Mouse (Mus musculus) limb, embryonic 12.5 days (tissue): ENCODE results near the gene Ezh1. TPM values are rescaled to one million over a fixed set of nuclear protein-coding genes. Genes with fewer than 3 reads are reported as not detected.

Experiments
- ATAC-seq: fragments of 200-750 bp; cut with Nextera tagmentation; 2 replicates; pipeline ENCODE4 v1.8.0; 2017; ENCODE audit warnings: low read depth, moderate TSS enrichment; ENCODE audit not compliant: insufficient number of reproducible peaks, insufficient read depth, low FRiP score, low TSS enrichment
- H3K27ac ChIP-seq: fragments of 300-500 bp; sonication (generic); 2 replicates; pipeline ENCODE4 v1.5.1; 2016; ENCODE audit warnings: mild to moderate bottlenecking, moderate library complexity
- H3K27me3 ChIP-seq: fragments of 300-500 bp; sonication (generic); 2 replicates; pipeline ENCODE4 v1.6.1; 2016; ENCODE audit warnings: mild to moderate bottlenecking, moderate library complexity
- H3K36me3 ChIP-seq: fragments of 300-500 bp; sonication (generic); 2 replicates; pipeline ENCODE4 v1.6.1; 2016; ENCODE audit warnings: mild to moderate bottlenecking, moderate library complexity
- H3K4me1 ChIP-seq: fragments of 300-500 bp; sonication (generic); replicated peaks from 2 replicates; pipeline ENCODE4 v1.6.1; 2016
- H3K4me2 ChIP-seq: fragments of 300-500 bp; sonication (generic); 2 replicates; pipeline ENCODE4 v1.6.1; 2016; ENCODE audit warnings: mild to moderate bottlenecking, moderate library complexity
- H3K4me3 ChIP-seq: fragments of 300-500 bp; sonication (generic); replicated peaks from 2 replicates; pipeline ENCODE4 v1.5.1; 2016; ENCODE audit warnings: mild to moderate bottlenecking
- H3K9ac ChIP-seq: fragments of 300-500 bp; sonication (generic); replicated peaks from 2 replicates; pipeline ENCODE4 v1.6.1; 2016; ENCODE audit warnings: mild to moderate bottlenecking, moderate library complexity
- H3K9me3 ChIP-seq: fragments of 300-500 bp; sonication (generic); 2 replicates; pipeline ENCODE4 v1.6.1; 2016; ENCODE audit warnings: mild to moderate bottlenecking, moderate library complexity
- WGBS: fragments of 180-500 bp; shearing (Covaris S2); methylation state at CpG from one replicate; pipeline ENCODE4 v1.1.7; 2016; 5-methylcytosine and 5-hydroxymethylcytosine counted together
- polyA plus RNA-seq: library from polyadenylated mRNA; unstranded; fragments of >200 nt; fragmentation: Nextera tagmentation; extraction: Ambion mirVana; gene quantifications from 2 replicates; pipeline ENCODE4 v1.2.1, GENCODE M21; 2016

Gene Ezh1
- 14.2 and 16.4 TPM in 2 replicates for polyA plus RNA-seq

DNA sequence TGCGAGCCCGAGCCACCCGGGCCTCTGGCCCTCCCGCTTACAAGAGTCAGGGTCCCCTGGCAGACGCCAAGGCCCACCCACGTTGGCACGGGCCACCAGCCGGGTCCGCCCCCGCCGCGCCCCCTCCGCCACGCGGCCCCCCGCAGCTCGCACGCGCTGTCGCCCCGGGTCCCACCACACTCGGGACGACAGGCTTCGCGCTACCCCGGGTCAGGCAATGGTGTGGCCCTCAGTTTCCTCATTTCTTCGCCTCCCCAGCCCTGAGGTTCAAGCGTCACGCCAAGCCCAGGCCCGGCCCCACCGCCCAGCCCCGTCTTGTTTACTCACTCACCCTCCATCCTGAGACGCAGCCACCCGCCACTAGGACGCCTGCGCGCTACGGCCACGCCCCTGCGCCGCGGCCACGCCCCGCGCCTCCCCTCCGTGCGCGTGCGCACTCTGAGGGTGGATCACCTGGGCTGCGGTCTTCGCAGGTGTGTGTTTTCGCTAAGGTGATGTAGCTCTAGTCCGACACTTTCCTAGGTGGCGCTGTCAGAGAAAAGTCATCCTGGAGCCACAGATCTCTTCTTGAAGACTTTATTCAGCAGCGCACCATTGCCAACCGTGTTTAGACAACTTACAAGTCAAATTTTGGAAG is at the start of gene Ezh1:
TSS of gene Ezh1 (minus strand) at position 399 of the 637 bp plus-strand sequence.
- Histone ChIP-seq H3K4me3 (peak within 1 kb of the TSS; percentile 93), H3K27ac (peak within 1 kb of the TSS; percentile 75), H3K9ac (peak within 1 kb of the TSS; percentile 80), H3K27me3 (no peaks in the 10 kb centered on the region), H3K4me2 (peak within 1 kb of the TSS; percentile 80), H3K4me1 (peaks cover 25% of the 10 kb centered on the region), H3K36me3 (no peaks in the 10 kb centered on the region), H3K9me3 (no peaks in the 10 kb centered on the region)
- ATAC-seq = peak; percentile 90
- 1% methylated on average over 56 of the region's 56 CpGs for WGBS

DNA sequence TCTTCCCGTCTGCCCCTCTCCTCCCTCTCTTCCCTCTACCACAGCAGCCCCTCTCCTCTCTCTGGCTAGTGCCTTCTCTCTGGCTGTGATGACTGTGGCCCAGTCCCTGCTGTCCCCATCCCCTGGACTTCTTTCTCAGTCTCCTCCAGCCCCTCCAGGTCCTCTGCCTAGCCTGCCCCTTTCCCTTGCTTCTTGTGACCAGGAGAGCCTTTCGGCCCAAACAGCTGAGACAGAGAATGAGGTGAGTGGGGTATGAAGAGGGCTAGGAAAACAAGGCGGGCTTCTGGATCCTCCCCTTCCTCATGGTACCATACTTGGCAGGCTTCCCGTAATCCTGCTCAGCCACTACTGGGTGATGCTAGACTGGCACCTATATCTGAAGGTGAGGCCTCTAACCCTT is 49.0 kb upstream of the Ezh1 start:
- H3K36me3 ChIP-seq = peaks cover 16% of the 10 kb centered on the region; the same call in 1 of the 2 replicates
- peaks cover 23% of the 10 kb centered on the region for H3K4me1 ChIP-seq
- H3K27me3 ChIP-seq = peaks cover 18% of the 10 kb centered on the region
- H3K4me2 ChIP-seq = no peak overlapping the region
- H3K4me3 ChIP-seq = no peak overlapping the region
- WGBS = 78% methylated on average over 4 of the region's 4 CpGs
- H3K9ac ChIP-seq = no peak overlapping the region
- no peaks in the 10 kb centered on the region for H3K9me3 ChIP-seq
- no peak for ATAC-seq
- no peak overlapping the region for H3K27ac ChIP-seq

DNA sequence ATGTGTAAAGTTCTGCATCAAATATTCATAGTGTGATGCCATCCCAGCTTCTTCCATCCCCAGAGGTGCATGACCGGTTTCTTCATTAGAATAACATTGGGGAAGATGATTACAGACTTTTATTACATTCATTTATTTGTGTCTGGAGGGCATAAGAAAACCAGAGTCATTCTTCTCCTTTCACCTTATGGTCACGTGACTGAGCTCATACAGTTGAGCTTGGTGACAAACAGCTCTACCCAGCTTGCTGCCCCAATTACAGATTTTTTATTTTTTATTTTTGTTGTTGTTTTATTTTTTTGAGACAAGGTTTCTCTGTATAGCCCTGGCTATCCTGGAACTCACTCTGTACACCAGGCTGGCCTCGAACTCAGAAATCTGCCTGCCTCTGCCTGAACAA is 46.2 kb upstream of the Ezh1 start:
- H3K4me3 ChIP-seq = no peak overlapping the region
- no peak for ATAC-seq

GRCm38 (mm10) chr11:101269577-101270116 is 43.4 kb upstream of the Ezh1 start:
- H3K27ac ChIP-seq = no peak overlapping the region
- H3K9ac ChIP-seq = no peak overlapping the region
- no peak overlapping the region for H3K4me2 ChIP-seq
- no peaks in the 10 kb centered on the region for H3K36me3 ChIP-seq
- peaks cover 8% of the 10 kb centered on the region for H3K4me1 ChIP-seq
- WGBS = 15% methylated on average over 10 of the region's 10 CpGs
- no peak for ATAC-seq
- no peak overlapping the region for H3K4me3 ChIP-seq
- H3K9me3 ChIP-seq = no peaks in the 10 kb centered on the region
- H3K27me3 ChIP-seq = peaks cover 49% of the 10 kb centered on the region

More for the DNA sequence above, 46.2 kb upstream of the Ezh1 start:
- Histone ChIP-seq H3K9ac (no peak overlapping the region), H3K9me3 (no peaks in the 10 kb centered on the region), H3K4me1 (peaks cover 10% of the 10 kb centered on the region), H3K36me3 (peaks cover 16% of the 10 kb centered on the region; the same call in 1 of the 2 replicates), H3K27me3 (peaks cover 38% of the 10 kb centered on the region), H3K4me2 (no peak overlapping the region), H3K27ac (no peak overlapping the region)
- WGBS = 85% methylated on average over 3 of the region's 3 CpGs

DNA sequence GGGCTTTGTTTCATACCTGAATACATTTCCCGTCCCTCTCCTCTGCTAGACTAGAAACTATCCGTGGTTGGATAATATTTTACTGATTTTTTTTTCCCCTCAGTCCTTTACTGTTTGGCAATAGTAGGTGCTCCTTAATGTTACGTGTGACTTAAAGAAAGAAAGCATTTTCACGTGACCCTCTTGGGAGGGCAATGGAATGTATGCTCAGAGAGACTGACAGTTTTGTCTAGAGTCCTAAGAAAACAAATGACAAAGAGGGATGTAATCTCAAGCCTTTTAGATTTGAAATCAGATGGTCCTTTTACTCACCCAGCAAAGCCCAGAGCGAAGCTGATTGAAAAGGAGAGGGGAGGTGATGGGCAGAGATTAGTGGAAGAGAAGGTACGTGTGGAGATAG is 39.6 kb upstream of the Ezh1 start:
- H3K9ac ChIP-seq = no peak overlapping the region
- H3K9me3 ChIP-seq = no peaks in the 10 kb centered on the region
- peak overlapping the region; percentile 61; the same call in 1 of the 2 replicates for H3K4me2 ChIP-seq
- H3K36me3 ChIP-seq = no peaks in the 10 kb centered on the region
- no peak overlapping the region for H3K4me3 ChIP-seq
- WGBS = 28% methylated on average over 6 of the region's 6 CpGs
- ATAC-seq = no peak
- H3K27me3 ChIP-seq = peaks cover 81% of the 10 kb centered on the region
- no peak overlapping the region for H3K27ac ChIP-seq
- peaks cover 28% of the 10 kb centered on the region for H3K4me1 ChIP-seq

GRCm38 (mm10) chr11:101264954-101265471 is 38.8 kb upstream of the Ezh1 start:
- 2% methylated on average over 31 of the region's 31 CpGs for WGBS
- Histone ChIP-seq H3K4me3 (peak overlapping the region; percentile 35), H3K9me3 (no peaks in the 10 kb centered on the region), H3K27me3 (peaks cover 81% of the 10 kb centered on the region), H3K9ac (peak overlapping the region; percentile 9; the same call in 1 of the 2 replicates), H3K4me2 (peak overlapping the region; percentile 61), H3K36me3 (no peaks in the 10 kb centered on the region), H3K27ac (no peak overlapping the region), H3K4me1 (peaks cover 34% of the 10 kb centered on the region)
- ATAC-seq = no peak

DNA sequence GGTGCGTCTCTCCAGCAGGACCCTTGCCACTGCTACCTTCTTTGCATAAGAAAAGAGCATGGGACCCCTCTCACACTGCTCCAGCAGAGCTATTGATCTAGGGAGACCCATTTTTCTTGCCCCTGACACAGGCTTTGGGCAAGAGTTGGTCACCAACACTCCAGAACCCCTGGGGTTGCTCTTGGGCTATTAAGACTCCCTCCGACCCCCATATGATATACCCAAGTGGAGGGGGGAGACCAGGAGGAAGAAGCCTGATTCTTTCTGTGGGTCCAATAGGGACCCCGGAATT is 37.7 kb upstream of the Ezh1 start:
- H3K9ac ChIP-seq = no peak overlapping the region
- H3K27ac ChIP-seq = no peak overlapping the region
- peaks cover 72% of the 10 kb centered on the region for H3K27me3 ChIP-seq
- H3K4me2 ChIP-seq = 0 out of 2 replicates have a peak overlapping the region, but pooled peaks have one; percentile 97
- no peak for ATAC-seq
- WGBS = 12% methylated on average over 3 of the region's 3 CpGs
- H3K36me3 ChIP-seq = no peaks in the 10 kb centered on the region
- H3K4me3 ChIP-seq = peak overlapping the region; percentile 59; the same call in 1 of the 2 replicates
- no peaks in the 10 kb centered on the region for H3K9me3 ChIP-seq
- peaks cover 45% of the 10 kb centered on the region for H3K4me1 ChIP-seq

- H3K4me2 ChIP-seq = peak overlapping the region; percentile 97
- H3K4me1 ChIP-seq = peaks cover 50% of the 10 kb centered on the region
- H3K27ac ChIP-seq = no peak overlapping the region
- 4% methylated on average over 32 of the region's 32 CpGs for WGBS
- peaks cover 67% of the 10 kb centered on the region for H3K27me3 ChIP-seq
- peak overlapping the region; percentile 59 for H3K4me3 ChIP-seq
- ATAC-seq = no peak
- no peak overlapping the region for H3K9ac ChIP-seq
- no peaks in the 10 kb centered on the region for H3K9me3 ChIP-seq
- H3K36me3 ChIP-seq = no peaks in the 10 kb centered on the region
Measured at GRCm38 (mm10) chr11:101263138-101263988, 37.1 kb upstream of the Ezh1 start.

GRCm38 (mm10) chr11:101262272-101262967 is 36.2 kb upstream of the Ezh1 start:
- H3K4me1 ChIP-seq = peaks cover 50% of the 10 kb centered on the region
- ATAC-seq = no peak
- peak overlapping the region; percentile 59 for H3K4me3 ChIP-seq
- H3K4me2 ChIP-seq = peak overlapping the region; percentile 97
- peak overlapping the region; percentile 48 for H3K9ac ChIP-seq
- H3K9me3 ChIP-seq = no peaks in the 10 kb centered on the region
- peak overlapping the region; percentile 53; the same call in 1 of the 2 replicates for H3K27ac ChIP-seq
- 3% methylated on average over 24 of the region's 24 CpGs for WGBS
- peaks cover 8% of the 10 kb centered on the region; the same call in 1 of the 2 replicates for H3K36me3 ChIP-seq
- H3K27me3 ChIP-seq = peaks cover 59% of the 10 kb centered on the region

- Histone ChIP-seq H3K4me2 (peak overlapping the region; percentile 97), H3K9me3 (no peaks in the 10 kb centered on the region), H3K27me3 (peaks cover 45% of the 10 kb centered on the region), H3K27ac (peak overlapping the region; percentile 89), H3K4me3 (peak overlapping the region; percentile 59), H3K9ac (peak overlapping the region; percentile 72), H3K36me3 (peaks cover 18% of the 10 kb centered on the region), H3K4me1 (peaks cover 50% of the 10 kb centered on the region)
- ATAC-seq = no peak
- WGBS = 0% methylated on average over 30 of the region's 30 CpGs
Measured at GRCm38 (mm10) chr11:101260826-101261380, 34.6 kb upstream of the Ezh1 start.
